Mouse (Mus musculus): ENCODE results near the gene Man1c1. TPM values are rescaled to one million over a fixed set of nuclear protein-coding genes. Genes with fewer than 3 reads are reported as not detected.
A peak's percentile ranks its signal among the peaks of the same experiment; 100 is the strongest.

The Man1c1 gene
- total and polyA plus RNA-seq, 3 experiments: 0.04 to 0.44 (median 0.20) TPM

- in situ Hi-C loops (cut with MboI; ENCODE audit: low pct_ligation_motif_present, low pct_unique_long_range_greater_than_20kb, low sequenced_read_pairs): no loop called here
These were observed 49.7 kb downstream of the Man1c1 start for GRCm38 (mm10) chr4:134654391-134654790.

DNA sequence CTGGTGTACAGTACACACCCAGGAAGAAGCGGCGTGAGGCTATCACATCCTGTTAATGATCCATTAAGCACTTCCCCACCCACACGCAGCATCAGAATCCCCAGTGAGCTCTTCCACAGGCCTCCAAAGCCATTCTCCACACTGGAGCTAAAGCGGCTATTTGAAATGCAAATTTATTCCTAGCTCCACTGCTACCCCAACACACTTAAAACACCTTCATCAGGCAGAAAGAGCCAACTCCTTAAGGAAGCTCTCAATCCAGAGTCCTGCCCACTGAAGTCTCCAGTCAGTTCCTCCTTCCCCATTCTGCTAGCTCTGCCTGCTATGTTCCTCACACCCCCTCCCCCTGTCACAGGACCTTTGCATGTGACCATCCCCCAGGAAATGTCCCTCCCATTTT, 51.4 kb downstream of the Man1c1 start:
- no peak overlapping the region for H3K27ac ChIP-seq (ENCODE audit: insufficient read depth, low read depth)
- no peak overlapping the region for H3K4me2 ChIP-seq (ENCODE audit: insufficient read depth, low read depth, poor library complexity, severe bottlenecking)
- peak; percentile 6 for DNase-seq (ENCODE audit: extremely low read depth)
- dilution Hi-C loops (cut with MboI; ENCODE audit: extremely low pct_ligation_motif_present, extremely low pct_unique_long_range_greater_than_20kb, low sequenced_read_pairs) (no loop called here), in situ Hi-C loops (cut with MboI; ENCODE audit: low pct_ligation_motif_present, low pct_unique_long_range_greater_than_20kb, low sequenced_read_pairs) (no loop called here)
- H3K4me3 ChIP-seq (replicated peaks in 1 of 3; ENCODE audit: low read depth in 2 of 3, low read length in 2 of 3, poor library complexity in 1 of 3): no peak overlapping the region
- H3K36me3 ChIP-seq (replicated peaks in 1 of 2; ENCODE audit: control insufficient read depth in 1 of 2, insufficient read depth in 1 of 2, low read length in 1 of 2): no peaks in the 10 kb centered on the region
- H3K9me3 ChIP-seq (replicated peaks; ENCODE audit: low read length): no peaks in the 10 kb centered on the region
- TF ChIP-seq RAD21 (IDR thresholded peaks at IDR 0.05; ENCODE audit: low read depth, low read length) (no peak), MAZ (IDR thresholded peaks at IDR 0.05; ENCODE audit: low read depth, low read length) (no peak), CHD2 (IDR thresholded peaks at IDR 0.05; ENCODE audit: low read length) (no peak), USF2 (conservative IDR thresholded peaks at IDR 0.05; ENCODE audit: low read depth, low read length) (no peak), USF1 (IDR thresholded peaks at IDR 0.05; ENCODE audit: low read depth, low read length) (no peak), CTCF (conservative IDR thresholded peaks at IDR 0.05 in 1 of 2, IDR thresholded peaks at IDR 0.05 in 1 of 2; ENCODE audit: low read depth in 2 of 2, low read length in 2 of 2) (no peak), TBP (conservative IDR thresholded peaks at IDR 0.05; ENCODE audit: low read depth, low read length) (no peak), MAFK (IDR thresholded peaks at IDR 0.05; ENCODE audit: insufficient replicate concordance, low read length) (no peak), BHLHE40 (IDR thresholded peaks at IDR 0.05; ENCODE audit: low read depth, low read length) (no peak), ZC3H11A (IDR thresholded peaks at IDR 0.05; ENCODE audit: low read depth, low read length) (no peak), ZMIZ1 (IDR thresholded peaks at IDR 0.05; ENCODE audit: low read depth, low read length) (no peak), SMC3 (IDR thresholded peaks at IDR 0.05; ENCODE audit: low read depth, low read length) (no peak), TCF12 (IDR thresholded peaks at IDR 0.05; ENCODE audit: low read depth, low read length) (no peak), KAT2A (IDR thresholded peaks at IDR 0.05; ENCODE audit: insufficient replicate concordance, low read length) (no peak), MAX (IDR thresholded peaks at IDR 0.05; ENCODE audit: low read length) (no peak), UBTF (IDR thresholded peaks at IDR 0.05; ENCODE audit: low read depth, low read length) (no peak), RCOR1 (conservative IDR thresholded peaks at IDR 0.05; ENCODE audit: low read depth, low read length) (no peak), ETS1 (conservative IDR thresholded peaks at IDR 0.05; ENCODE audit: low read depth, low read length) (no peak)
- peaks cover 10 to 29% of the 10 kb centered on the region in 2 experiments; a peak in 3 of 4 replicates for H3K4me1 ChIP-seq (ENCODE audit: control insufficient read depth in 1 of 2, insufficient read depth in 2 of 2)
- H3K27me3 ChIP-seq (replicated peaks): no peaks in the 10 kb centered on the region
- no peak overlapping the region for H3K9ac ChIP-seq (ENCODE audit: insufficient read depth, low read depth)
- H3K79me2 ChIP-seq (replicated peaks; ENCODE audit: control insufficient read depth, extremely low read depth, insufficient read depth, poor library complexity, severe bottlenecking): no peaks in the 10 kb centered on the region

More at GRCm38 (mm10) chr4:134654391-134654790, 49.7 kb downstream of the Man1c1 start:
- no peak for DNase-seq (ENCODE audit: extremely low read depth)
- dilution Hi-C loops (cut with MboI; ENCODE audit: extremely low pct_ligation_motif_present, extremely low pct_unique_long_range_greater_than_20kb, low sequenced_read_pairs): no loop called here
- Histone ChIP-seq H3K27me3 (replicated peaks) (no peaks in the 10 kb centered on the region), H3K9ac (ENCODE audit: insufficient read depth, low read depth) (no peak overlapping the region), H3K4me2 (ENCODE audit: insufficient read depth, low read depth, poor library complexity, severe bottlenecking) (no peak overlapping the region), H3K4me3 (replicated peaks in 1 of 3; ENCODE audit: low read depth in 2 of 3, low read length in 2 of 3, poor library complexity in 1 of 3) (no peak overlapping the region), H3K4me1 (ENCODE audit: control insufficient read depth in 1 of 2, insufficient read depth in 2 of 2) (peaks cover 10 to 29% of the 10 kb centered on the region in 2 experiments; a peak in 3 of 4 replicates), H3K36me3 (replicated peaks in 1 of 2; ENCODE audit: control insufficient read depth in 1 of 2, insufficient read depth in 1 of 2, low read length in 1 of 2) (no peaks in the 10 kb centered on the region), H3K27ac (ENCODE audit: insufficient read depth, low read depth) (no peak overlapping the region), H3K79me2 (replicated peaks; ENCODE audit: control insufficient read depth, extremely low read depth, insufficient read depth, poor library complexity, severe bottlenecking) (no peaks in the 10 kb centered on the region), H3K9me3 (replicated peaks; ENCODE audit: low read length) (no peaks in the 10 kb centered on the region)
- TF ChIP-seq RAD21 (IDR thresholded peaks at IDR 0.05; ENCODE audit: low read depth, low read length) (no peak), HCFC1 (IDR thresholded peaks at IDR 0.05; ENCODE audit: low read depth, low read length) (no peak), ETS1 (conservative IDR thresholded peaks at IDR 0.05; ENCODE audit: low read depth, low read length) (no peak), SIN3A (IDR thresholded peaks at IDR 0.05; ENCODE audit: low read length) (no peak), MEF2A (IDR thresholded peaks at IDR 0.05; ENCODE audit: borderline replicate concordance, low read depth, low read length) (no peak), MAX (IDR thresholded peaks at IDR 0.05; ENCODE audit: low read length) (no peak), KAT2A (IDR thresholded peaks at IDR 0.05; ENCODE audit: insufficient replicate concordance, low read length) (no peak), EP300 (IDR thresholded peaks at IDR 0.05; ENCODE audit: low read length) (no peak)
